Comparison of ENCODE assay signal across 14 mouse cellular contexts in the genomic region with DNA sequence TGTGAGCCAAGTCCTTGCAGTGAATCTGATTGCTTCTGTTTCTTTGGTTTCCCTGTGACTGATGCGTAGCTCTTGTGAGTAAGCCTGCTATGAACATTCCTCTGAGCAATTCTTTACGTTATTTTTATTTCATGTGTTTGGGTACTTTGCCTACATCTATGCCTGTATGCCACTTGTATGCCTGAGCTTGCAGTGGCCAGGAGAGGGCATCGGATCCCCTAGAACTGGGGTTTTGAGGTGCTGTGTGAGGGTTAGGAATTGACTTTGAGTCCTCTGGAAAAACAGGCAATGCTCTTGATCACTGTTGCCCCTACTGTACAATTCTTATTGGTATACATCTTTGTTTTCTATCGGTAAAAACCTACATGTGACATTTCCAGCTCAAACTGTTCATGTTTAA. TPM values are rescaled to one million over a fixed set of nuclear protein-coding genes. Genes with fewer than 3 reads are reported as not detected.
DNase-seq lines count a peak whose midpoint lies in the region; ATAC-seq and TF ChIP-seq lines count a peak whose summit lies in the region.
"Had no signal": no experiment of that assay in that cellular context is flagged by ENCODE, and none has a peak within 500 bp of the region (broad histone marks: within the 10 kb centered on the region; RNA-seq: fewer than 3 reads in every experiment).

No protein-coding gene starts in this region.

- no peak overlapping the region for H3K4me2 ChIP-seq in hindbrain, postnatal 0 days (ENCODE audit: low read depth, low read length)
- H3K4me2 ChIP-seq in hindbrain, embryonic 12.5 days (replicated peaks): no peak overlapping the region
- H3K4me2 ChIP-seq: heart, embryonic 15.5 days; hindbrain, embryonic 14.5 days; liver, embryonic 12.5 days had no signal

- no peak for TF ChIP-seq POLR2A in lung, adult 2 months (IDR thresholded peaks at IDR 0.05; ENCODE audit: borderline replicate concordance, extremely low read depth, low read depth, low read length)
- TF ChIP-seq POLR2A in embryonic fibroblast, embryonic 13.5 days (IDR thresholded peaks at IDR 0.05; ENCODE audit: low read depth, low read length): no peak

- H3K9ac ChIP-seq in hindbrain, postnatal 0 days (replicated peaks; ENCODE audit: low read length): no peak overlapping the region
- no peak overlapping the region for H3K9ac ChIP-seq in hindbrain, embryonic 12.5 days
- H3K9ac ChIP-seq: heart, embryonic 15.5 days; hindbrain, embryonic 14.5 days; liver, embryonic 12.5 days had no signal

- 90% methylated on average over 4 of the region's 4 CpGs for WGBS in hindbrain, postnatal 0 days
- 92% methylated on average over 4 of the region's 4 CpGs for WGBS in hindbrain, embryonic 12.5 days
- 88% methylated on average over 4 of the region's 4 CpGs for WGBS in lung, adult 2 months

- no peak for ATAC-seq in hindbrain, postnatal 0 days
- ATAC-seq in hindbrain, embryonic 12.5 days (ENCODE audit: low FRiP score): no peak
- ATAC-seq: liver, embryonic 12.5 days had no signal

- no peaks in the 10 kb centered on the region for H3K4me1 ChIP-seq in hindbrain, postnatal 0 days (ENCODE audit: insufficient read depth, low read length)
- no peaks in the 10 kb centered on the region for H3K4me1 ChIP-seq in hindbrain, embryonic 12.5 days
- no peaks in the 10 kb centered on the region for H3K4me1 ChIP-seq in lung, adult 2 months (ENCODE audit: control insufficient read depth, insufficient read depth, low read length)
- no peaks in the 10 kb centered on the region for H3K4me1 ChIP-seq in embryonic fibroblast, embryonic 13.5 days (ENCODE audit: control insufficient read depth, insufficient read depth, low read length)
- H3K4me1 ChIP-seq: heart, embryonic 15.5 days; liver, embryonic 12.5 days had no signal

- H3K4me3 ChIP-seq in hindbrain, postnatal 0 days (ENCODE audit: low read length): no peak overlapping the region
- no peak overlapping the region for H3K4me3 ChIP-seq in hindbrain, embryonic 12.5 days
- no peak overlapping the region for H3K4me3 ChIP-seq in lung, adult 2 months (replicated peaks; ENCODE audit: extremely low read depth, low read depth, low read length)
- H3K4me3 ChIP-seq in embryonic fibroblast, embryonic 13.5 days (ENCODE audit: insufficient read depth, low read length): no peak overlapping the region
- H3K4me3 ChIP-seq: heart, embryonic 15.5 days; liver, embryonic 12.5 days; myocyte had no signal

- no peaks in the 10 kb centered on the region for H3K9me3 ChIP-seq in hindbrain, postnatal 0 days (ENCODE audit: low read length)
- no peaks in the 10 kb centered on the region for H3K9me3 ChIP-seq in hindbrain, embryonic 12.5 days (replicated peaks)
- H3K9me3 ChIP-seq: heart, embryonic 15.5 days; liver, embryonic 12.5 days had no signal

- no peaks in the 10 kb centered on the region for H3K27me3 ChIP-seq in hindbrain, postnatal 0 days (ENCODE audit: insufficient read depth, low read length)
- no peaks in the 10 kb centered on the region for H3K27me3 ChIP-seq in hindbrain, embryonic 12.5 days
- H3K27me3 ChIP-seq: heart, embryonic 15.5 days; liver, embryonic 12.5 days had no signal

- H3K27ac ChIP-seq in hindbrain, postnatal 0 days: no peak overlapping the region
- no peak overlapping the region for H3K27ac ChIP-seq in hindbrain, embryonic 12.5 days
- H3K27ac ChIP-seq in embryonic fibroblast, embryonic 13.5 days (ENCODE audit: insufficient read depth, low read length): no peak overlapping the region
- H3K27ac ChIP-seq: heart, embryonic 15.5 days; hindbrain, embryonic 14.5 days; liver, embryonic 12.5 days had no signal

- DNase-seq in hindbrain, postnatal 0 days (ENCODE audit: low spot score): peak; percentile 45
- no peak for DNase-seq in lung, adult 2 months
- no peak for DNase-seq in lung, postnatal 25 days (ENCODE audit: low spot score)
- DNase-seq in NIH3T3 (ENCODE audit: low read depth): peak; percentile 21
- no peak for DNase-seq in kidney, adult 18-20 months
- DNase-seq: adrenal gland, postnatal 25 days; spleen, adult 18-20 months had no signal

- H3K36me3 ChIP-seq in hindbrain, postnatal 0 days (ENCODE audit: insufficient read depth, low read length): peaks cover 6% of the 10 kb centered on the region; the same call in 1 of the 2 replicates
- peaks cover 15% of the 10 kb centered on the region; the same call in 1 of the 2 replicates for H3K36me3 ChIP-seq in hindbrain, embryonic 12.5 days

- peak; percentile 67 for TF ChIP-seq CTCF in hindbrain, postnatal 0 days (IDR thresholded peaks at IDR 0.05; ENCODE audit: low read depth)
- 0 out of 2 replicates have a peak, but pooled peaks have one; percentile 6 for TF ChIP-seq CTCF in lung, adult 2 months (IDR thresholded peaks at IDR 0.05; ENCODE audit: insufficient read depth, low read length)
- 0 out of 2 replicates have a peak, but pooled peaks have one; percentile 12 for TF ChIP-seq CTCF in embryonic fibroblast, embryonic 13.5 days (IDR thresholded peaks at IDR 0.05; ENCODE audit: borderline replicate concordance, insufficient read depth, low read length)

RNA-seq across cellular contexts. Expression of a gene that starts 52.2 kb away (rescaled TPM):
- total RNA-seq in hindbrain, postnatal 0 days (2014; rRNA removed): 33.5 and 34.0 TPM in 2 replicates
- 21.2 and 22.5 TPM in 2 replicates for polyA plus RNA-seq in hindbrain, postnatal 0 days (2015; fragmentation: Nextera tagmentation; extraction: Ambion mirVana)
- 19.6 and 23.7 TPM in 2 replicates for polyA plus RNA-seq in hindbrain, embryonic 12.5 days (2016; fragmentation: Nextera tagmentation; extraction: Ambion mirVana)
- 0.93 and 1.3 TPM in 2 replicates for polyA plus RNA-seq in lung, adult 2 months (2012; rRNA removed)
- polyA plus RNA-seq in embryonic fibroblast, embryonic 13.5 days (2011; ENCODE audit: insufficient read length, low read depth, missing spikeins): 22.9 and 25.5 TPM in 2 replicates
- total RNA-seq: megakaryocyte progenitor cell, adult 5-6 weeks had no signal

Comparison
In these comparisons a context has a peak if more than half of its experiments do, and no peak if none do; other contexts are left out.
1. DNase-seq: peak in hindbrain, postnatal 0 days (single experiment) and NIH3T3 (single experiment); none in lung, adult 2 months (single experiment), lung, postnatal 25 days (single experiment) and kidney, adult 18-20 months (single experiment).
2. CTCF ChIP-seq: peak in every context shown above with its lines; median percentile 67 in hindbrain, postnatal 0 days; 12 in embryonic fibroblast, embryonic 13.5 days; 6 in lung, adult 2 months.